Mouse (Mus musculus): ENCODE data around the gene Tecr.

The Tecr gene

GRCm38 (mm10) chr8:83607661-83608397, at the start of gene Tecr, which contains the start of gene Dnajb1:
TSS of gene Tecr (minus strand) at chr8:83607971.
TSS of gene Dnajb1 (plus strand) at chr8:83608193.
- DNase-seq (ENCODE audit: low read depth, low spot score), result peak; percentile 98

- DNase-seq (ENCODE audit: low read depth, low spot score), result no peak
These were observed 48.9 kb upstream of the Tecr start for GRCm38 (mm10) chr8:83656484-83657246.

GRCm38 (mm10) chr8:83656043-83656442, 48.3 kb upstream of the Tecr start:
- no peak for DNase-seq (ENCODE audit: low read depth, low spot score)

GRCm38 (mm10) chr8:83654725-83655124, 47.0 kb upstream of the Tecr start:
- no peak for DNase-seq (ENCODE audit: low read depth, low spot score)

- DNase-seq (ENCODE audit: low read depth, low spot score), result no peak
These were observed 45.9 kb upstream of the Tecr start for GRCm38 (mm10) chr8:83653662-83654017.

- DNase-seq (ENCODE audit: low read depth, low spot score), result no peak
These were observed 45.2 kb upstream of the Tecr start for GRCm38 (mm10) chr8:83652744-83653661.

GRCm38 (mm10) chr8:83652030-83652743, 44.4 kb upstream of the Tecr start, which contains the start of gene Gipc1:
TSS of gene Gipc1 (plus strand) at chr8:83652677.
- DNase-seq (ENCODE audit: low read depth, low spot score), result peak; percentile 99

- no peak for DNase-seq (ENCODE audit: low read depth, low spot score)
These were observed 41.9 kb upstream of the Tecr start for GRCm38 (mm10) chr8:83649699-83650098.

GRCm38 (mm10) chr8:83648031-83648430, 40.3 kb upstream of the Tecr start:
- DNase-seq (ENCODE audit: low read depth, low spot score), result no peak

GRCm38 (mm10) chr8:83647511-83647910, 39.7 kb upstream of the Tecr start:
- no peak for DNase-seq (ENCODE audit: low read depth, low spot score)

GRCm38 (mm10) chr8:83639649-83640048, 31.9 kb upstream of the Tecr start:
- no peak for DNase-seq (ENCODE audit: low read depth, low spot score)

- no peak for DNase-seq (ENCODE audit: low read depth, low spot score)
These were observed 31.1 kb upstream of the Tecr start for GRCm38 (mm10) chr8:83638856-83639255.

- DNase-seq (ENCODE audit: low read depth, low spot score), result no peak
These were observed 24.4 kb upstream of the Tecr start for GRCm38 (mm10) chr8:83632083-83632707.

GRCm38 (mm10) chr8:83625676-83626299, 18.0 kb upstream of the Tecr start:
- DNase-seq (ENCODE audit: low read depth, low spot score), result no peak

- no peak for DNase-seq (ENCODE audit: low read depth, low spot score)
These were observed 17.0 kb upstream of the Tecr start for GRCm38 (mm10) chr8:83624739-83625138.

- DNase-seq (ENCODE audit: low read depth, low spot score), result no peak
These were observed 15.8 kb upstream of the Tecr start for GRCm38 (mm10) chr8:83623549-83623948.

GRCm38 (mm10) chr8:83622389-83622989, 14.7 kb upstream of the Tecr start:
- peak; percentile 76 for DNase-seq (ENCODE audit: low read depth, low spot score)

- DNase-seq (ENCODE audit: low read depth, low spot score), result no peak
These were observed 14.1 kb upstream of the Tecr start for GRCm38 (mm10) chr8:83621691-83622388.

Data from telencephalon, adult 2 months (tissue).